Mouse (Mus musculus) hindbrain, embryonic 11.5 days (tissue): ENCODE measurements around the gene Ttk. TPM values are rescaled to one million over a fixed set of nuclear protein-coding genes. Genes with fewer than 3 reads are reported as not detected.

Experiments
- ATAC-seq: fragments of 200-750 bp; cut with Nextera tagmentation; 2 replicates; pipeline ENCODE4 v1.8.0; 2017; ENCODE audit warnings: mild to moderate bottlenecking, moderate TSS enrichment, moderate library complexity; ENCODE audit not compliant: low FRiP score
- DNase-seq: peaks from one replicate; pipeline ENCODE4 v3.0.0-alpha.2; 2015; ENCODE audit warnings: low spot score
- H3K27ac ChIP-seq: fragments of 300-500 bp; sonication (generic); 2 replicates; pipeline ENCODE4 v1.5.1; 2014; ENCODE audit warnings: mild to moderate bottlenecking, low read depth, low read length
- H3K27me3 ChIP-seq: fragments of 300-500 bp; sonication (generic); 2 replicates; pipeline ENCODE4 v1.6.1; 2014; ENCODE audit warnings: mild to moderate bottlenecking, low read length, moderate library complexity, mixed read lengths; ENCODE audit not compliant: control insufficient read depth, insufficient read depth
- H3K36me3 ChIP-seq: fragments of 300-500 bp; sonication (generic); 2 replicates; pipeline ENCODE4 v1.6.1; 2014; ENCODE audit warnings: mild to moderate bottlenecking, low read length, moderate library complexity, mixed read lengths; ENCODE audit not compliant: control insufficient read depth, insufficient read depth
- H3K4me1 ChIP-seq: fragments of 300-500 bp; sonication (generic); replicated peaks from 2 replicates; pipeline ENCODE4 v1.6.1; 2014; ENCODE audit warnings: low read length, mixed read lengths; ENCODE audit not compliant: control insufficient read depth, insufficient read depth
- H3K4me2 ChIP-seq: fragments of 300-500 bp; sonication (generic); replicated peaks from 2 replicates; pipeline ENCODE4 v1.6.1; 2014; ENCODE audit warnings: mild to moderate bottlenecking, low read depth, low read length
- H3K4me3 ChIP-seq: fragments of 300-500 bp; sonication (generic); 2 replicates; pipeline ENCODE4 v1.5.1; 2014; ENCODE audit warnings: low read depth, low read length
- H3K9ac ChIP-seq: fragments of 300-500 bp; sonication (generic); 2 replicates; pipeline ENCODE4 v1.6.1; 2014; ENCODE audit warnings: low read depth, low read length
- H3K9me3 ChIP-seq: fragments of 300-500 bp; sonication (generic); 2 replicates; pipeline ENCODE4 v1.6.1; 2016; ENCODE audit warnings: low read length; ENCODE audit not compliant: control insufficient read depth
- WGBS: fragments of 180-500 bp; shearing (Covaris S2); extraction: QIAGEN DNeasy Blood & Tissue Kit; methylation state at CpG from one replicate; pipeline ENCODE4 v1.1.7; 2014; 5-methylcytosine and 5-hydroxymethylcytosine counted together
- polyA plus RNA-seq: library from polyadenylated mRNA; unstranded; fragments of >200 nt; fragmentation: Nextera tagmentation; extraction: Ambion mirVana; gene quantifications from 2 replicates; pipeline ENCODE4 v1.2.1, GENCODE M21; 2014

Ttk gene
- polyA plus RNA-seq, 1 experiment from 2014 or later, result 32.4 TPM

DNA sequence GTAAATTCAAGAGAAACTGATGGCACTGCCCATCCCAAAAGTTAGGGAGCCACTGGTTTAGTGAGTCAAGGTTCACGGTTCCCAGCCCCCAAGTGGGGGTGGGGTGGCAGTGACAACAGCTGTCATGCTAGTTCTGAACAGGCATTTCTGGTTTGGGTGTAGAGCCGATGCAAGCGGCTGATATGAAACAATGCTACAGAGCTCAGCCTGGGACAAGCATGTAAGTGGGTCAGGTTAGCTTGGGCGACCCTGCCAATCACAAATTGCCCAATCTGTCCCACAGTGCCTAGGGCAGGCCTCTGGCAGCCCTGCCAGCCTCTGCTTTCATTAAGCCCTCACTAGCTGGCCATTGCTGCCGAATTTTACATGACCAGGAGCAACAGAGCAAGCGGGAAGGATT lies 47.7 kb downstream of the Ttk start:
- Histone ChIP-seq H3K4me1 (no peaks in the 10 kb centered on the region), H3K4me3 (no peak overlapping the region), H3K36me3 (no peaks in the 10 kb centered on the region), H3K27ac (no peak overlapping the region), H3K9me3 (no peaks in the 10 kb centered on the region), H3K4me2 (no peak overlapping the region), H3K9ac (no peak overlapping the region), H3K27me3 (no peaks in the 10 kb centered on the region)
- no peak for DNase-seq
- 80% methylated on average over 6 of the region's 6 CpGs for WGBS
- ATAC-seq, result no peak

DNA sequence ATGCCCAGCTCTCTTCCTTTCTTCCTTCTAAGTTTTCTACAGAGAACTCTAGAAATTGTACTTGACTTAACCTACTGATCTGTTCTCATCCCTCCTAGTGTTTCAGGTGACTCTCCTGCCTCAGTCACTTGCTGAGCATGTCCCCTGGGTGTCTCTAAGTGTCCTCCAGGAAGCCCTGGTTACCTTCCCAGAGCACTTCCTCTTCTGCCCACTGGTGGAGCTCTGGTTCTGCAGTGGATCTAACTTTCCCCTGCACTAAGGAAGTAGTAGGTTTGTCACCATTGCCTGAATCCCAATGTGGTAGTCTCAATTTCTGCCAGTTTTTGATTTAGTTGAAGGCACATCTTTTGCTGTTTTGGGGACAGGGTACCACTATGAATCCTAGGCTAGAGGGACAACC lies 51.7 kb downstream of the Ttk start:
- Histone ChIP-seq H3K9ac (no peak overlapping the region), H3K27ac (no peak overlapping the region), H3K27me3 (no peaks in the 10 kb centered on the region), H3K4me3 (no peak overlapping the region), H3K4me2 (no peak overlapping the region), H3K4me1 (no peaks in the 10 kb centered on the region), H3K36me3 (no peaks in the 10 kb centered on the region), H3K9me3 (no peaks in the 10 kb centered on the region)
- ATAC-seq, result no peak
- no peak for DNase-seq

DNA sequence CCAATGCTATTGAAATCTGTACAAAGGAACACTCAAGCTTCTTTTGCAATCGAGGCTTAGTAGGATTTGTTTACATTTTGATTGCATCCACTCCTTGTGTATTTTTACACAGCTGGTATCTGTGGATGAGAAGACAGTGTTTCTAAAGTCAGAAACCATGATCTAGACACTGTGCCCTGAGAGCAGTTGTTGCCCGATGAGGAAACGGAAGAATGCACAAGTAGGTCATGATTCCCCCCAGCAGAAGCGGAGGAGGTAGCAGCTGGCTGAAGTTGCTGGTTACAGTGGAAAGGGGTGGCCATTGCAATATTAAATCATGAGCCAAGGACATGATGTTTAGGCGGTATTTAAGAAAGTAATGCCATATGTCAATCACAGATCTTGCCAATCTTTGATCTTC lies 53.7 kb downstream of the Ttk start:
- Histone ChIP-seq H3K27me3 (no peaks in the 10 kb centered on the region), H3K4me3 (no peak overlapping the region), H3K27ac (no peak overlapping the region), H3K36me3 (no peaks in the 10 kb centered on the region), H3K9me3 (no peaks in the 10 kb centered on the region), H3K4me1 (no peaks in the 10 kb centered on the region), H3K4me2 (no peak overlapping the region), H3K9ac (no peak overlapping the region)
- no peak for ATAC-seq
- WGBS, result 93% methylated on average over 5 of the region's 5 CpGs
- no peak for DNase-seq

DNA sequence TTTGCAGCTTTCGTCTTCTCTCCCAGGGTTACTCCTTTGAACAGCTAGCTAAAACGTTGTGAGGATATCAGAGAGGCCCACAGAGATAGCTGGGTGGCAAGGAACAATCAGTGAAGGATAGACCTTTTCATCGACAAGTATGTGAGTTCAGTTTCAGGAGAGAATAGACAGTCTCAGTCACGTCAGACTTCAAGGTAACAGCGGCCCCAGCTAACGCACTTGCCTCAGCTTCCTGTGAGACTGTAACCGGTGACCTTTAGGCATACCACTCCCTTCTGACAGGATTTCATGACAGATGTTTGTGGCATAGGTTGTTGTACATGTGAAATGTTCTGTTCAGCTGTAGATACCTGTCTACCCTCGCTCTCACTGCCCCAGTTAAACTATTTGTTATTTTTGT lies 58.6 kb downstream of the Ttk start:
- Histone ChIP-seq H3K27me3 (no peaks in the 10 kb centered on the region), H3K27ac (no peak overlapping the region), H3K9ac (no peak overlapping the region), H3K9me3 (no peaks in the 10 kb centered on the region), H3K4me2 (no peak overlapping the region), H3K4me3 (no peak overlapping the region), H3K4me1 (no peaks in the 10 kb centered on the region), H3K36me3 (no peaks in the 10 kb centered on the region)
- ATAC-seq (no peak), DNase-seq (no peak)
- WGBS, result 83% methylated on average over 8 of the region's 8 CpGs

DNA sequence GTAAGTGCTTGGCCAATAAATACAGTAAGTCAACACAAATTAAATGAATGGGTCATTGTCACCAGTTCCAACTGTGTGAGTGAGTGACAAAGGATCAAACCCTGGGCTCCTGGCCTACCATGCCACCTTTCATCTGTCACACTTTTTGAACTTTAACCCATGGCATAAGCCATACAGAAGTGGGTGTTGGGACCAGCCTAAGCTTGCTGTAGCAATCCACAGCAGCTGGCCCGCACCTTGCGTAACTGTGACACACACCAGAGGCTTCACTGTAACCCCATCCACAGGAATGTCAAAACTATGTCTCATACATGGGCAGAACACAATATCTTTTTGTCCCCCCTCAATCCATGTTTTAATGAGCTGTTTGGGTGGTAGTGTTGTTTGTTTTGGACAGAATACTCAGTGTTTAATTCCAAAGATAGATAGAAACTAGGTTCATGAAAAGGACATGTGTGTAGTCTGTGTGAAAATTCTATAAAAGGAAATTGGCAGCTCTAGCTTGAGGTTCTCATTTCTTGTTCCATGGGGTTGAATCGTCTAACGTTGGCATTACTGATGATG lies 59.4 kb downstream of the Ttk start:
- Histone ChIP-seq H3K36me3 (no peaks in the 10 kb centered on the region), H3K27ac (no peak overlapping the region), H3K9ac (no peak overlapping the region), H3K4me1 (no peaks in the 10 kb centered on the region), H3K4me3 (no peak overlapping the region), H3K4me2 (no peak overlapping the region), H3K9me3 (no peaks in the 10 kb centered on the region), H3K27me3 (no peaks in the 10 kb centered on the region)
- ATAC-seq, result no peak
- 91% methylated on average over 4 of the region's 4 CpGs for whole genome bisulfite sequencing
- no peak for DNase-seq

DNA sequence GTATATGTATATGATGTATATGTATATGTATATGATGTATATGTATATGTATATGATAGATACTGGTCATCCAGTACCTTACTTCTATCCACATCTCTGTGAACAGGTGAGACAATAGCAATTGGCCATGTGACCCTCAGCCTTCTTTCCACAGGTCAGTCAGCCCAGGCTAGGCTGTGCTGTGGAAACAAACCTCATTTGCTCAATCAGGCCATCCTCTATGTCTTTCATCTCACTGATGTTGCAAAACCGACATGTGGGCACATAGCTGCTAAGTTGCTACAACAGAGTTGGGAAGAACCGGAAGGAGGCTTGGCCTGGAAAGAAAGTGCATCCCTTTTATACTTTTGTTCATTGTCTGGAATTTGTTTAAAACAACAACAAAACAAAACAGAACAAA lies 67.6 kb downstream of the Ttk start:
- no peak for ATAC-seq

DNA sequence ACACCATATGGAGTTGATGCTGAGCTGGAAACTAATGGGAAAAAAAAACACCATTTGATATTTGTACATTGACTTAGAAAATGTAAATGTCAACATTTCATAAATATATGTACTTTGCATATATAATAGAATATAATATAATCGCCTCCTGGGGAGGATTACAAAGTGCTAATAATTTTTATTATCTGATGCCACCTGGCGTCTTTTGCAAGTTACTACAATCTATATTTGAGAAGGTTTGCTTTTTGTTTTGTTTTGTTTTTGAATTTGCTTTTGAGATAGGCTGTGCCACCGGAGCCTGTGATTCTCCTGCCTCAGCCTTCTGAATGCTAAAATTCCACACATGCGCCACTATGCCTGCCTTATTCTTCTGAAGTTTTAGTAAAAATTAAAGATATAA lies 71.3 kb downstream of the Ttk start:
- DNase-seq (no peak), ATAC-seq (no peak)
- no peaks in the 10 kb centered on the region for H3K36me3 ChIP-seq
- no peaks in the 10 kb centered on the region for H3K27me3 ChIP-seq
- H3K27ac ChIP-seq, result no peak overlapping the region
- H3K4me1 ChIP-seq, result no peaks in the 10 kb centered on the region
- H3K4me3 ChIP-seq, result no peak overlapping the region
- WGBS, result 78% methylated on average over 4 of the region's 4 CpGs
- H3K4me2 ChIP-seq, result no peak overlapping the region
- no peaks in the 10 kb centered on the region for H3K9me3 ChIP-seq
- no peak overlapping the region for H3K9ac ChIP-seq

More for the DNA sequence above, 67.6 kb downstream of the Ttk start:
- Histone ChIP-seq H3K9ac (no peak overlapping the region), H3K27me3 (no peaks in the 10 kb centered on the region), H3K4me1 (no peaks in the 10 kb centered on the region), H3K9me3 (no peaks in the 10 kb centered on the region), H3K4me2 (no peak overlapping the region), H3K4me3 (no peak overlapping the region), H3K36me3 (no peaks in the 10 kb centered on the region), H3K27ac (no peak overlapping the region)
- 86% methylated on average over 2 of the region's 2 CpGs for WGBS
- no peak for DNase-seq

DNA sequence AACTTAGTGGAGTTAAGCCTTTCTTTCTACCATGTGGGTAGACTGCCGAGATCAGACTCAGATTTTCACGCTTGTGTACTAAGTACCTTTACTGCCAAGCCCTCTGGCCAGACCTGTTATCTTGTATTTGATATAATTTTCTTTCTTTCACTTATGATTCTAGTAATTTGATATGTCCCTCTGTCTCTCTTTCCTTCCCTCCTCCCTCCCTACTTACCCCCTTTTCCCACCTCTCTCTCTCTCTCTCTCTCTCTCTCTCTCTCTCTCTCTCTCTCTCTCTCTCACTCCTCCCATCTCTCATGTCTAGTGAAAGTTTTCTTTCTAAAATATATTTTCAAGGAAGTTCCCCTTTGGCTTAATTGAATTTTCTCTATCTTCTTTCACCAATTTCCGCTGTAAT lies 72.5 kb downstream of the Ttk start:
- WGBS, result 83% methylated on average over 3 of the region's 3 CpGs
- Histone ChIP-seq H3K4me2 (no peak overlapping the region), H3K4me1 (no peaks in the 10 kb centered on the region), H3K27ac (no peak overlapping the region), H3K27me3 (no peaks in the 10 kb centered on the region), H3K9ac (no peak overlapping the region), H3K36me3 (no peaks in the 10 kb centered on the region), H3K4me3 (no peak overlapping the region), H3K9me3 (no peaks in the 10 kb centered on the region)
- DNase-seq (no peak), ATAC-seq (no peak)

DNA sequence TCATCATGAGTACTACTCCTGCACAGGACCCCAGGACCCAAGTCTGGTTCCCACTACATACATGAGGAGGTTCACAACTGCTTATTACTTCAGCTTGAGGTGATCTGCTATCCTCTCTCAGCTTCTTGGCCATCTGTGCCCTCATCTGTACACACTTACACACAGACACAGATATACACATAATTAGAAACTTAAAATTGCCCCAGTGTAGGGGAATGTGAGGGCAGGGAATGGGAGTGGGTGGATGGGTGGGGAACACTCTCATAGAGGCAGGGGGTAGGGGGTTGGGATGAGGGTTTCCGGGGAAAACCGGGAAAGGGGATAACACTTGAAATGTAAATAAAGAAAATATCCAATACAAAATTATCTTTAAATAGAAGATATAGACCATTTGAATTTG lies 75.3 kb downstream of the Ttk start:
- Histone ChIP-seq H3K9ac (no peak overlapping the region), H3K4me2 (no peak overlapping the region), H3K9me3 (no peaks in the 10 kb centered on the region), H3K4me3 (no peak overlapping the region), H3K27ac (no peak overlapping the region), H3K36me3 (no peaks in the 10 kb centered on the region), H3K27me3 (no peaks in the 10 kb centered on the region), H3K4me1 (no peaks in the 10 kb centered on the region)
- ATAC-seq, result no peak
- WGBS, result 94% methylated on average over 2 of the region's 2 CpGs
- DNase-seq, result no peak
